Mouse (Mus musculus) heart, adult 2 months (tissue): Measurements from ENCODE around the gene Aar2. TPM values are rescaled to one million over a fixed set of nuclear protein-coding genes. Genes with fewer than 3 reads are reported as not detected.

Source experiments
- DNase-seq, 2 experiments: peaks; one replicate each; pipeline ENCODE4 v3.0.0; 2021
- H3K27ac ChIP-seq: fragments of 200-600 bp; 2 replicates; pipeline ENCODE4 v1.8.1; 2022
- H3K27me3 ChIP-seq: fragments of 200-500 bp; 2 replicates; pipeline ENCODE4 v1.6.1; 2012; ENCODE audit warnings: mild to moderate bottlenecking, low read length, inconsistent platforms, mixed read lengths; ENCODE audit not compliant: control insufficient read depth, insufficient read depth
- H3K36me3 ChIP-seq: fragments of 200-500 bp; 2 replicates; pipeline ENCODE4 v1.6.1; 2012; ENCODE audit warnings: low read length, inconsistent platforms; ENCODE audit not compliant: control insufficient read depth, insufficient read depth
- H3K4me1 ChIP-seq: fragments of 200-500 bp; 2 replicates; pipeline ENCODE4 v1.6.1; 2011; ENCODE audit warnings: low read length; ENCODE audit not compliant: control insufficient read depth, insufficient read depth
- H3K4me3 ChIP-seq: fragments of 200-600 bp; 2 replicates; pipeline ENCODE4 v1.8.1; 2022
- H3K79me2 ChIP-seq: fragments of 200-500 bp; replicated peaks from 2 replicates; pipeline ENCODE4 v1.6.1; 2012; ENCODE audit warnings: mild to moderate bottlenecking, inconsistent platforms, low read length, moderate library complexity, mixed read lengths; ENCODE audit not compliant: control insufficient read depth, insufficient read depth
- H3K9ac ChIP-seq: fragments of 200-500 bp; 2 replicates; pipeline ENCODE4 v1.6.1; 2012; ENCODE audit warnings: low read depth, mild to moderate bottlenecking, control low read depth, inconsistent platforms, low read length, mixed read lengths
- CTCF ChIP-seq: fragments of 200-600 bp; IDR thresholded peaks from 2 replicates; pipeline ENCODE4 v1.8.1; 2022; ENCODE audit warnings: antibody characterized with exemption, mild to moderate bottlenecking, moderate library complexity
- EP300 ChIP-seq: fragments of 200-500 bp; IDR thresholded peaks from 2 replicates; pipeline ENCODE4 v1.6.1; 2011; ENCODE audit warnings: low read depth, low read length, control low read depth; ENCODE audit not compliant: insufficient read depth
- POLR2A ChIP-seq: fragments of 200-500 bp; IDR thresholded peaks from 2 replicates; pipeline ENCODE4 v1.6.1; 2011; ENCODE audit warnings: mild to moderate bottlenecking, low read depth, low read length, control low read depth; ENCODE audit not compliant: insufficient read depth
- WGBS: fragments of 180-500 bp; shearing (Covaris S2); methylation state at CpG from one replicate; pipeline ENCODE4 v1.1.7; 2018; 5-methylcytosine and 5-hydroxymethylcytosine counted together
- intact Hi-C: fragments of 180-260 bp; cut with DNase I; formaldehyde crosslinking; loops from one replicate; pipeline ENCODE4 v1.15.1; 2025
- polyA plus RNA-seq: library from polyadenylated mRNA; depleted of rRNA; stranded (reverse); fragments of >200 nt; gene quantifications from 2 replicates; pipeline ENCODE4 v1.2.3, GENCODE M21; 2012
- total RNA-seq, 2 experiments: library from RNA; stranded (reverse); gene quantifications; 2 replicates each; pipeline ENCODE4 v1.2.3; 2021

Aar2 gene
- total and polyA plus RNA-seq, 3 experiments: 19.4 to 22.7 (median 21.0) TPM

DNA sequence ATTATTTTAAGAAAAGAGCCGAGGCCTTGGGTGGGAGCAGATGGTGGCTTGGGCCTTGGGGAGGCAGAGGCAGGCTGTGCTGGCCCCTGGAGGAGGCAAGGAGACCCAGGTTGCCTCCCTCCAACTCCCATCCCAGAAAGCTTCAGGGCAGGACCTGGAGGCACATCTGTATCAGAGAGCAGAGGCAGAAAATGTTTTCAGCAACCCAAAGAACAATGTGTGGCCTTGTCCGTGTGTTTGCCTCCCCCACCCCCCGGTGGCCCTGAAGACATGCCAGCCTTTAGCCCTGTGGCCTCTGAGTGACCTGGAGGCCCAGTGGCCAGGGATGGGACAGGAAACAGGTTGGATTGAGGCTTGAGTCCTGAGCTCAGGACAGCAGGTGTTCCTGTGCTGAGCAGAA is 57.8 kb downstream of the Aar2 start:
- whole genome bisulfite sequencing: 40% methylated on average over 3 of the region's 3 CpGs
- Histone ChIP-seq H3K4me3 (no peak overlapping the region), H3K27ac (no peak overlapping the region), H3K36me3 (no peaks in the 10 kb centered on the region), H3K79me2 (no peaks in the 10 kb centered on the region), H3K4me1 (no peaks in the 10 kb centered on the region), H3K27me3 (no peaks in the 10 kb centered on the region), H3K9ac (no peak overlapping the region)
- no peak for TF ChIP-seq EP300
- no peak for TF ChIP-seq CTCF
- no peak for TF ChIP-seq POLR2A
- DNase-seq: no peak
- intact Hi-C loops: no loop called here

DNA sequence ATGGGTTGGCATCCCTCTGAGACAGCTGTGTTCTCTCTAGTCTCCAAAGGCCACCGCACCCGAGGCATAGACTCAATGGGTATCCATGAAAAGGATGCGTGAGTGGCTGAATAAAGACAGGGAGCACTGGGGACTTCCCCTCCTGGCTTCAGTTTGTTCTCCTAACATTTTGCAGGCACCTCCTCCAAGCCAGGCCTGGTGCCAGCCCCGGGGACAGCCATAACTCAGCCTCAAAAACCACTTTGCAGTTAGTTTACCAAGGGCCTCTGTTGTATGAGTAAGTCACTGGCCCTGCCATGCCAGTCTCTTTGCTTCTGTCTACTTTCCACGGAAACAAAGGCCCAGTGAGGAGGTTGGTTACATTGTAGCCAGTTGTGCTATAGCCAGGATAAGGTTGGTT is 58.6 kb downstream of the Aar2 start:
- 74% methylated on average over 5 of the region's 5 CpGs for WGBS
- no peak for TF ChIP-seq POLR2A
- TF ChIP-seq EP300: no peak
- TF ChIP-seq CTCF: no peak
- H3K4me3 ChIP-seq: no peak overlapping the region
- H3K27ac ChIP-seq: no peak overlapping the region
- intact Hi-C loops: no loop called here
- H3K27me3 ChIP-seq: no peaks in the 10 kb centered on the region
- no peaks in the 10 kb centered on the region for H3K79me2 ChIP-seq
- H3K9ac ChIP-seq: no peak overlapping the region
- H3K4me1 ChIP-seq: no peaks in the 10 kb centered on the region
- DNase-seq: no peak
- H3K36me3 ChIP-seq: no peaks in the 10 kb centered on the region

- intact Hi-C loops: loop anchor here (1.0 kb wide), 1 partner anchor 92 kb away; no protein-coding TSS in a partner anchor
- H3K4me1 ChIP-seq: no peaks in the 10 kb centered on the region; the same call in 1 of the 2 replicates
- H3K36me3 ChIP-seq: no peaks in the 10 kb centered on the region
- no peaks in the 10 kb centered on the region for H3K79me2 ChIP-seq
- peak; percentile 62 to 73 for DNase-seq
- H3K27ac ChIP-seq: no peak overlapping the region
- TF ChIP-seq CTCF (peak; percentile 72), EP300 (no peak), POLR2A (no peak)
- peak overlapping the region; percentile 54 for H3K9ac ChIP-seq
- under 1% methylated on average over 39 of the region's 41 CpGs for WGBS
- H3K4me3 ChIP-seq: peak overlapping the region; percentile 53
- peaks cover 8% of the 10 kb centered on the region for H3K27me3 ChIP-seq
Observed at GRCm38 (mm10) chr2:156613081-156613540, 65.7 kb downstream of the Aar2 start.

DNA sequence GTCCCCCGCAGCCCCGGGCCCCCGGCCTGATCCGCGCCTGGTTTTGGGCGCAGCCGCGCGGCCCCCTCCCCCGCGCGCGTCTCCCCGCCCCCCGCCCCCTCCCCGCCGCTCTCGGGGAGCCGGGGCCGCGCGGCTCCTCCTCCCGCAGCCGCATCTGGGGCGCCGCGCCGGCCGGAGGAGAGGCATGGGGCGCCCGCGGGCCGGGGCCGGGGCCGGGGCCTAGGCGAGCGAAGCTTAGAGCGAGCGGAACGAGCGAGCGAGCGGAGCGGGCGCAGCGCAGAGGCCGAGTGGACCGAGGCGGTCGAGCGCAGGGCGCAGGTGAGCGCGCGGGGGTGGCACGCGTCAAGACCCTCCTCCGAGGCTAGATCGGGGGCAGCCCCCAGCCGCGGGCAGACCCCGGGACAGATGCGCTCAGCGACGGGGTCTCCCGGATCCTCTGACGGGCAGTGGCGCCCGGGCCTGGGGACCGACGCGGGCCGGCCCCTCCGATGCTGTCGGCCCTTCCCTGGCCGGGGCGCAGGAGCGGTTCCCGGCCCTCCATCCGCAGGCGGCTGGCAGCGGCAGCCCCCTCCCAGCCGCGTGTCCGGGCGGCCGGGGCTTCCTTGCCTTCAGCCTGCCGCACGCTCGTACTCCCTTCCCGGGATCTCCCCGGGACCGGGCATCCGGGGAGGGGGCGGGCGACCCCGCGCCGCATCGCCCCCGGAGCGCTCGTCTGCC is 66.3 kb downstream of the Aar2 start, which contains the start of gene Dlgap4:
Gene Dlgap4, plus strand, starts transcription at position 165 of the 717 bp plus-strand sequence.
- H3K27me3 ChIP-seq: peaks cover 8% of the 10 kb centered on the region
- DNase-seq: peak; percentile 29 to 50
- intact Hi-C loops: loop anchor here (1.0 kb wide), 1 partner anchor 92 kb away; no protein-coding TSS in a partner anchor

GRCm38 (mm10) chr2:156614258-156614556 is 66.8 kb downstream of the Aar2 start:
- WGBS: 2% methylated on average over 18 of the region's 18 CpGs
- Histone ChIP-seq H3K27ac (no peak overlapping the region; the same call in 1 of the 2 replicates), H3K36me3 (no peaks in the 10 kb centered on the region), H3K79me2 (no peaks in the 10 kb centered on the region), H3K27me3 (peaks cover 8% of the 10 kb centered on the region), H3K4me3 (peak overlapping the region; percentile 65), H3K4me1 (no peaks in the 10 kb centered on the region; the same call in 1 of the 2 replicates), H3K9ac (peak overlapping the region; percentile 85)
- no peak for DNase-seq
- TF ChIP-seq POLR2A (no peak), EP300 (no peak), CTCF (no peak)
- intact Hi-C loops: no loop called here

More for the DNA sequence above, 66.3 kb downstream of the Aar2 start, which contains the start of gene Dlgap4:
- Histone ChIP-seq H3K79me2 (no peaks in the 10 kb centered on the region), H3K27ac (peak within 1 kb of the TSS; percentile 20), H3K9ac (peak within 1 kb of the TSS; percentile 85), H3K36me3 (no peaks in the 10 kb centered on the region), H3K4me3 (peak within 1 kb of the TSS; percentile 65), H3K4me1 (no peaks in the 10 kb centered on the region; the same call in 1 of the 2 replicates)
- TF ChIP-seq POLR2A: no peak
- TF ChIP-seq EP300: no peak
- TF ChIP-seq CTCF: no peak
- 1% methylated on average over 70 of the region's 103 CpGs for WGBS
